Mouse (Mus musculus) frontal cortex, postnatal 36 days (tissue): ENCODE data around the gene Sned1.
"Not testable (repeated sequence)": the region's sequence is repeated elsewhere in the genome, so short reads cannot be mapped to it uniquely, and the experiment has no call there.

Source experiments
- DNase-seq, 2 experiments: peaks; one replicate each; pipeline ENCODE4 v3.0.0; 2022; ENCODE audit warnings: low spot score in 2 of 2

Gene Sned1

DNA sequence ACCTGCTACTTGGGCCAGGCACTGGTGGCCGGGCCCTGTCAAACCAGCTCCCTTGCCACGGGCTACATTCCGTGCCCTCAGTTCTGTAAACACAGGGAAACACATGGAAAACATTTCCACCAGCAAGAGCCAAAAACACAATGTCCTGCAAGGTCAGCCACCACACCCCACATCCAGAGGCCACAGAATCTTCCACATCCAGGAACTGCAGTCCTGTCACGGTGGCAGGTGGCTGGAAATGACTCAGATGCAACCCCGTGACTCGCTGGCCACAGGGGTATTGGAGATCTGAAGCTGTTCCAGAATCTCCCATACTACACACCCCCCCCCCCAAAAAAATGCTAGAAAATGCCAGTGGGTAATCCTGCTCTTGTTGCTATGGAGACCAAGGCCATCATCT lies 6.4 kb upstream of the Sned1 start:
- DNase-seq = no peak

DNA sequence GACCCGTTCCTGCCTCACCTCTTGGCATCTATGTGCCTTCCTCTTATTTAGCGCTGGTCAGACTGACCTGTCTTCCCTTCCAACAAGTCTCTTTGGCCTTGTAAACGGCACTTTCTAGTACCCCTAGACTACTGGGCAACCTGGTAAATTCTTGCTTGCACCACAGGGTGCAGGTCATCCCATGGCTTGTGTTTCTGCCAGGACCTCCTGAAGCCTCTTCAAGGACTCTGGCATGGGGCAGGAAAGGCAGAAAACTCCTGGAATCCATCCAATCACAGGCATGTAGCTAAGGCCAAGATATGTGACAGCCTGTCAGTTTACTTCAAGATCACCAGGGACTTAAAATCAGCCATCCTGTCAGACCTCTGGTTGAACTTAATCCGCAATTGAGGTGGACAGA lies 6.0 kb upstream of the Sned1 start:
- no peak for DNase-seq

DNA sequence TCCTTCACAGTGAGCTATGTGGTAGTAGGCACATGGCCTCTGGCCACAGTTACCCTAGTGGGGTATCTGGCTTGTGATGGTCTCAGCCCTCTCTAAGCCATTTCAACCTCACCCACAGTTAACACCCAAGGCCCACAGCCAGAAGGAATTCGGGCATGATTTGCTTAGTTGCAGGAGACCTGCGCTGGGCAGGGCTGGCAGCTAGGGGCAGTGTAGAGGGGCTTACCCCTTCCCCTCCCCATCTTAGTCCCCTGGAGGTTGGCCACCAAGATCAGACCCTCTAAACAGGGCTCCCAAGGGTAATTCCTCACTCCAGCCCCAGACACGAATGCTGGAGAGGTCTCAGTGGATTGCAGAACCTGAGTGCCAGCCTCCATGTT lies 894 bp downstream of the Sned1 start:
- DNase-seq = no peak

DNA sequence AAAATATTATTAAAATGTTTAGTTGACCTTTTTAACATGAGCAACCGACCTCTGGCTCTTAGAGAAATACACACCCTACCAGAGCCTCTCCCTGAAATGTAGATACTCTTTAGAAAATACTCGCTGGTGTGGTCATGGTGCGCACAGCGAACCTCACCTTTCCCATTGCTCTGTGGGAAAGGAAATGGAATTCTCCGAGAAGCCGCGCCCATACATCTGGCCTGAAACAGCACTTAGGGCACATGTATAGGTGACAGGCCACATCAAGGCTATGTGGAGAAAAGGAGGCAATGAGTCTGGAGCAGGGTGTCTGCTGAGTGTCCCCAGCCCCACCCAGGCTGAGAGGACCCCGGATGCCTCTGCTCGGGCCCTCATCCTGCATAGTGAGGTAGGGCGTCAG lies 2.0 kb downstream of the Sned1 start:
- no peak for DNase-seq

DNA sequence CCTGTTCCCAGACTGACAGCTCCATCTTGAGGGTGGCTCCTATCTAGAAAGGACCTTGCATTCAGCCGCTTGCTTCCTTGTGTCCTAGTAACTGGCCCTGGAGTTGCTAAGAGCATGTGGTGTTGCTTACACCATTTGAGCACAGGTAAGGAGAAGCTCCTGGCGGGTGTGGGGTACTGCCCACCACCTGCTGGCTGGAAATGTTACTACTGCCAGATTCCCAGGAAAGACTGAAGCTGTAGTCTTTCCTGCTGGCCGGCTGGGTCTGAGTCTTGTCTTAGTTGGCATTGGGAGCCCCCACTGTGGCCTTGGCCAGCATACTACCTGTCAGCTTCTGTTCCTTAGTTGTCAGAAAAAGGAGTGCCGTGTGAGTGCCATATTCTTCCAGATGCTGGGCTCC lies 2.6 kb downstream of the Sned1 start:
- no peak for DNase-seq

DNA sequence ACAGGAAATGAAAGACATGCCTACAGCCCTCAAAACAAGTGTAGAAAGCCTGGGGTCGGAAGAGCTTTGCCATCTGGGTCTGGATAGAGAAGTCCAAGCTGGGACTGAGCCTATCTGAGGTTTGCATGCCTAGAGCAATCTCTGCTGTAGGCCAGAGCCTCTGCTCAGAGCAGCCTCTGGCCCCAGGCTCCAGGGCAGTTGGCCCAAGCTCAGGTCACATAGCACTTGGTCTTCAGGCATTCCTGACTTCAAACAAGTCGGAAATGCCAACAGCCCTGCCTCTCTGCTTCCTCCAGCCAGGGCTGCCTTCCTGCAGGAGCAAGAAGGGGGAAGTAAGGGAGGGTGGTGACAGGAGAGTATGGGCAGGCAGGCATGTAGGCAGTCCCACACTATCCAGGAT lies 10.3 kb downstream of the Sned1 start:
- DNase-seq = no peak

DNA sequence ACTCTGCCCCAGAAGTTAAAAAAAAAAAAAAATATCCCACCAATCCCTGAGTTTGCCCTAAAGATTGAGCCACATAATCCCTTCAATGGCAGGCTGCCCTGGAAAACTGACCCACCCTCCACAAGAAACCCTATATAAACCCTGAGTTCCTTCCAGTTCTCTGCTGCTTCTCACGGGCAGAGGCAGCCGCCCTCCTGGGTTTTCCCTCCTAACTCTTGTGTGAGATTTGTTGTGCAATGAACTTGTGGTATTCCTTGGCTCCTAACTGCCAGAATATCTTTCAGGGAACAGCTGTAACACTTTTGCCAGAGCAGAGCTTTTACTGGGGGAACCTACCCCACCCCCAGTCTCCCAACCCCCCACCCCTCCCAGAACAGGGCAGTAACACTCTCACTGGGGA lies 16.9 kb downstream of the Sned1 start:
- no peak for DNase-seq

DNA sequence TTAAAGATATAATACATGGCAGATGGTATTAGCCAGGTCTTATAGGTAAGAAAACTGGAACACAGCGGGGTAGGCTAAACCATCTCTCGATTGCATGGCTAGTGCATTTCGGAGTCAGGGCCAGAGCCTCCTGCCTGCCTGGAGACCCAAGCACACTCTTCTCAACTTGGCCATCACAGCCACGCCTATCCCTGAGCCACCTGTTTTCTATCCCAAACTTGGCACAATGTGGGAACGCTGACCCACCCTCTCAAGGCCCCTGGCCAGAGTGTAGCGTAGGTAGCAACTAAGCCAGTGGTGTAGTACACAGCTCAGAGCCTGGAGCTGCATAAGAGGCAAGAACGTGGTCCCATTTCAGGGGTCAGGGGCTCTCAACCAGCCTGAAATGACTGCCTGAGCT lies 20.1 kb downstream of the Sned1 start:
- no peak for DNase-seq

DNA sequence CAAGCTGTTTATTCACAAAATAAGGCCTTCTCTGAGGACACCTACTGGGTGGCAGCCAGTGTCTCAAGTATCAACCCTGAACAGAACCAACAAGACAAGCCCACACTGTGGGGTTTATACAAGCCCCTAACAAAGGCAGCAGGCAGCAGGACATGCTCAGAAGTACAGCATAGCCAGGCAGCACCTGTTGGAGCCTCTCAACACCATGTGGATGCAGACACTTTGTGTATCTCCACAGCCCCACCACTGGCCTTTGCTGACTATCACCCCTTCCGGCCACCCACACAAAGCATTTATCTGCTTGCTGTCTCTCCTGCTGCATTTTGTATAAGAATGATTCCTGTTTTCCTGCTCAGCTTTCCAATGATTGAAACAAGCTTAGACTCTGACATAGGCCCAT lies 21.9 kb downstream of the Sned1 start:
- no peak for DNase-seq

DNA sequence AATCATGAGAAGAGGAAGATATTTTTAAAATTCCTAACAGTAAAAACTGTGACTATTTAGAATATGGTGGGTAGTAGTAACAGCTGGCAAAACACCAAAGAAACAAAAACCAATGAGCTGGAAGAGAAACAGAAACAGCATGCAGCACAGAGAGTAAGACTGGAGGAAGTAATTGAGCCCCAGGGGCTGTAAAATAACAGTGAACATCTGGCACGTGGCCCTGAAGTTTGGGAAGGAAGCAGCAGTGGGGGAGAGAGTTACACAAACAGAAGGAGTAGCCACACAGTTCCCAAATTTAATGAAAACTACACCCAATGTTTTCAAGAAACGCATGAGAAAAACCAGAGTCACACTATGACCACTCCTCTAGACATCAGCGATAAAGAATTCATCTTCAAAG lies 31.6 kb downstream of the Sned1 start:
- no peak for DNase-seq

DNA sequence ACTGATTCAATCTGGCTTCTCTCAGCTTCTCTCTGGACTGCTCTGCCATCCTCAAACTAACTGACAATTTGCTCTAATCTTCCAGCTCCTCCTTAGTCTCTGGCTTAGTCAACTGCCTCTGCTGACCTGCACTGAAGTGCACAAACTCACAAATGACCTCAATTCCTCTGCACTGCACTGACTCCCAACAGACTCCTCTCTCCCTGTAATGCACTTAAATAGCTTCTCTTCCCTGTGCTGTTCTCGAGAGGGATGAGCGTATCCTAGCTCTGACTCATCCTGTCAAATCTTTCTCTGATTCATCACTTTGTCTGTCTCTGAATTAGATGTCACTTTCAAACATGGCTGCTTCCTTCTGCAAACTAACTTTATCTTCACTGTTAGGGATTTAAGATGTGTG lies 32.6 kb downstream of the Sned1 start:
- no peak for DNase-seq

DNA sequence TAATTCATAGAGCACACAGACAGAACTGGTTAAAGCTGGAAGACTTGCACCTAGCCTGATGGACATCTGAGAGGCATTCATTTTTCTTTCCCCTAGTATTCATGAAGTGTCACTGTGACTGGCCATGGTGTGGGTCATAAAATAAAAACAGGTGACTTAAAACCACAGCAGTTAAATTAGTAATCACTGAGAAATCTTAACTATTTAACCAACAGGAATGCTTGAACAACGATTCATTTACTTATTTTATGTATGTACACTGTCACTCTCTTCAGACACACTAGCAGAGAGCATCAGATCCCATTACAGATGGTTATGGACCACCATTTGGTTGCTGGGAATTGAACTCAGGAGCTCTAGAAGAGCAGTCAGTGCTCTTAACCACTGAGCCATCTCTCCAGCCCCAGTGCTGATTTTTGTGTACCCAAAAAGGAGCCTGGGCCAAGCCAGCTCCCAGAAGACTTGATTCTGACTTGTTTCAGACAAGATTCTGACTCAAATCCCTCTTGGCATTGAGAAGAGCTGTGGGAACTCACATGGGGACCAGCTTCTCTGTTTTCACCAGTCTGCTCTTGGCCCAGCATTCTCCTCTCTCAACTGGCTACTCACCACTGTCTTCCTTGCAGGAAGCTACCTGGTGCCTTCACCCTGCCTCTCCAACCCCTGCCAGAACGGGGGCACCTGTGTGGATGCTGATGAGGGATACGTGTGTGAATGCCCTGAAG lies 35.0 kb downstream of the Sned1 start:
- DNase-seq = no peak

DNA sequence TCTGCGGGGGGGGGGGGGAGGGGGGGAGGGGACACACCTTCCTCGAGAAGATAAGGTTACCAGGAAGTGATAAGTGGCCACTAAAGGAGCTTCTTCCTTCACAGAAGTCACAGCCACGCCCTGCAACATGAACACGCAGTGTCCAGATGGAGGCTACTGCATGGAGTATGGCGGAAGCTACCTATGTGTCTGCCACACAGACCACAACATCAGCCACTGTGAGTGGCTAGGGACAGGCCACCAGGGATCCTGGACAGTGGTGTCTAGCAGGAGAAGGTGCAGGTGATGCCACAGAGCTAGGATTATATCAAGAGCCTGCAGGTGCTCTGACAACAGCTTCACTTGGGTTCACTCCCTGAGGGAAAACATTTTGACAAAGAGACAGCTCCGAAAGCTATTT lies 36.1 kb downstream of the Sned1 start:
- DNase-seq = no peak

DNA sequence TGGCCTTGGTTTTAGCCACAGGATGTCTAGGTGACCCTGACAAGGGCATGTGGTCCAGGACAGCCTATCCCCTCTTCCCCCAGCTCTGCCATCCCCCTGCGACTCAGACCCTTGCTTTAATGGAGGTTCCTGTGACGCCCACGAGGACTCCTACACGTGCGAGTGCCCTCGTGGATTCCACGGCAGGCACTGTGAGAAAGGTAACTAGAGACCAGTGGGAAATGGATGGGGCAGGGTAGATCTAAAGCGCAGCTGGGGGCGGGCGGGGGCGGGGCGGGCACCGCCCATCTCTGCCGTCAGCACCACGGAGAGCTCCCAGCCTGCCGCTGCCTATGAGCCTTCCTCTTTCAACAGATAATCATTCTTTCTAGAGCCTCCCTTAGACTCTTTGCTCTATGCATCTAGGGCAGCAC lies 36.8 kb downstream of the Sned1 start:
- peak in 1 of 2 experiments; percentile 2 for DNase-seq

DNA sequence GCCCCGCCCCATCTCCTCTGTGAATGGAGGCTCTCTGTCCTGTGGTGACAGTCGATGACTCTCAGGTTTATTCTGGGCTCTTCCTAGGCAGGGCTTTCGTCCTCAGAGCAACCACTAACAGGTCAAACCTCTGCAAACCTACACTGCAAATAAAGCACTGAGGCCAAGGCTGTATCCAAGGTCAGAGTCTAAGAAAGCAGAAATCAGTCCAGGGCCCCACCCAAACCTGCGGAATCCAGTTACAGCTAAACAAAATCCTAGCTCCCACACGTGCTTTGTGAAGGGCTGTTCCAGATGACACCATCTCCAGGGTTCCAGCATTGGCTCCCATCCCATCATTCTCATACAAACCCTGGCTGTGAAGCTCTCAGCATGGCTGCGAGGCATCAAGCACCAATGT lies 39.9 kb downstream of the Sned1 start:
- no peak for DNase-seq

DNA sequence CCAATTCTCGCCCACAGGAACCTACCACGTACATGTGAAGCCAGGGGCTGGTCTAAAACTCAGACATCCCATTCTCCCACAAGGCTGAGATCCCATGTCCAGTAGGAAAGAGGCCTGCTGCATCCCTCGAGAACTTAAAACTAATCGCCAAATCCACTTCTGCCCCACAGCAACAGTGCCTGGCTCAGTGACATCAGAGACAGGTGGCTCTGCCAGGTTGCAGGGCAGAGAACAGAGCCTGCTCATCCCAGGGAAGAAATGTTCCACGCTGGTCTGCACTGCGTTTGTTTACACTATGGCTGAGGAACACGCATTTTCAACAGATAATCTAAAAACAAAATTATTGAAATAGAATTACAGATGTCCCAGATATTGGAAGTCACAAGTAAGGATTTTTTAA lies 41.4 kb downstream of the Sned1 start:
- no peak for DNase-seq

DNA sequence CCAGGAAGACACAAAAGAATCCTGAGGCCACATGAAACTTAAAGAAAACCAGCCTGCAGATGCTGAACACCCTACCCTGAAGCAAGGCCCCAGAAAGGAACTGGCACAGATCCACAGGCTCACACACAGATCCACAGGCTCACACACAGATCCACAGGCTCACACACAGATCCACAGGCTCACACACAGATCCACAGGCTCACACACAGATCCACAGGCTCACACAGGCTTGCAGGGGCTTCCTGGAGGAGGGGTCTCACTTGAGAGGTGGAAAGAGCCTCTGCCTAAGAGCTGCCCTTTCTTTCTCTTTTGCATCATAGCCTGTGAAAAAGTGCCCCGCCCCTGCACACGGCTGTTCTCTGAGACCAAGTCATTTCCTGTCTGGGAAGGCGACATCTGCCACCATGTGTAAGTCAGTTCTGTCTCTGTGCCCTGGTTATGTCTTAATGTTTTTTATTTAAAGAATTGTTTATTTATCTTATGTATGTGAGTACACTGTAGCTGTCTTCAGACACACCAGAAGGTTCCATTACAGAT lies 54.1 kb downstream of the Sned1 start:
- DNase-seq = no peak

DNA sequence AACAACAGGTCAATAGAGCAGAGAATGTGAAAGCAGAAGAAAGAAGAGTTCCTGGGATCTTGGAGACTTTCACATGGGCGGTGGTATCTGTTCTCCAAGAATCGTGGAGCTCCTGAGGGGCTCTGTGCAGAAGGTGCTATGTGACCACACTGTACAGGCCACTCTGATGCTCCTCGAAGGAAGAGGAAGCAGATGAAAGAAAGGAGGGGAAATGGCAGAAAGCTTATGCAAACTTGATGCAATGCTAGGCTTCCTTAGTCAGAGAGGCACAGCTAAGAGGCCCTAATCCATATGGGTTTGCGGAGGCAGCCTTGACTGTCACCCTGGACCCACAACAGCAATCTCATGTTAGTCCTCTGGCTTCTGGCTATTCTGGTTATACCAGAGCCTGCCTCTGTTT lies 55.3 kb downstream of the Sned1 start:
- no peak for DNase-seq

DNA sequence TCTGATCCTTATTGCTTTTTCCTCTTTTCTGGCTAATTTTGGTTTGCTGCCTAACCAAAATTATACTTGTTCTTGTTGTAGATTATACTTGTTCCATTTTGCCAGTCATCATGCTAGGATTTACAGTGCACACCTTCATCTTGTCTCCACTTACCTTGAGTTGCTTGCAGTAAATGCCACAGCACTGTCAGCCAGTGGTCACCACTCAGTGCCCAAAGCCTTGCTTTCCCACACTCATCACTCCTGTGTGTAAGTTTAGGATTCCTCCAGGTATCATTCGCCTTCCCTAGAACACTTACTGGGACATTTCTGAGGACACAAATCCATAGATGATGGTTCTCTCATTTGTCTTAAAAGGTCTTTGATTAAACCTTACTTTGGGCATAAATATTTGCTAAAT lies 56.0 kb downstream of the Sned1 start:
- no peak for DNase-seq

DNA sequence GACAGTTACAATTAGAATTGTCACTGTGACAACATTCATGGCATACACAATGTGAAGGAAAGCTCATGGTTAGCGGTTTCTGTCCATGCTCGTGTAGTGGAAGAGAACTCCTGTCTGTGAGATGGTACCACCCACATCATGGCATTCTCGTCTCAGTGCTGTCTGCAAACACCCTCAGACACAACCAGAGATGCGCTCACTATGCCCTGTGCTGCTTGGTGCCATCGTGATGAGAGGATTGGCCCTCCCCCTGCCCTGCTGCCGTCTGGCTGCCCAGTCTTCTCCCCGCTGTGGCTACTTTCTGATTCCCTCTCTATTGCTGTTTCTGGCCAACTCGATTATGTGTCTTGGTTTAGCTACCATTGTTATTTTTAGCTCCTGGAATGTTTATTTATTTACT lies 56.4 kb downstream of the Sned1 start:
- no peak for DNase-seq

DNA sequence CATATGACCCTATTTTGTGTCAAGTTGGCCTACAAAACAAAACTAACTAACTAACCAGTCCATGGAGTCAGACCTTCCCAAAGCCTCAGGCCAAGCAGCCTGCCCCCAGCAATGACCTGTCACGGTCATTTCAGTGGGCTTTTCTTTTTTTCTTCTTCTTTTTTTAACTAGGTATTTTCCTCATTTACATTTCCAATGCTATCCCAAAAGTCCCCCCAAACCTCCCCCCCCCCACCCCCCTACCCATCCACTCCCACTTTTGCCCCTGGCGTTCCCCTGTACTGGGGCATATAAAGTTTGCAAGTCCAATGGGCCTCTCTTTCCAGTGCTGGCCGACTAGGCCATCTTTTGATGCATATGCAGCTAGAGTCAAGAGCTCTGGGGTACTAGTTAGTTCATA lies 58.9 kb downstream of the Sned1 start:
- not testable (repeated sequence) for DNase-seq

DNA sequence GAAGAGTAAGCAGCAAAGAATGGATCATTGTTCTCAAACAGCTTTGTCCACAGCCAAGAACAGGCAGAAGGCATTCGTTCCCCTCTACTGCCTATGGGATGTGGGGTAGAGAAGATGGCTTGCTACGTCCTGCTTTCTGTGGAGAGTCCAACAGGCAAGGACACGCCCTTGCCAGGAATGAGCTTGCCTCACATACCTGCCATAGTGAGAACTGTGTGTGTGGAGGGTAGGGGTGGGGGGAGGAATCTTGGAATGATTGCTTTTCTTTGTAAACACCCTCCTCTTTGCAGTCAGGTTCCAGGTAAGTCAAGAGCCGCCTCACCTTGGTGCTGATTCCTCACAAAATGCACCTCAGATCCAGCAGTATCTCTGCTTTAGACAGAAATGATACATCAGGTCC lies 64.2 kb downstream of the Sned1 start:
- DNase-seq = no peak

DNA sequence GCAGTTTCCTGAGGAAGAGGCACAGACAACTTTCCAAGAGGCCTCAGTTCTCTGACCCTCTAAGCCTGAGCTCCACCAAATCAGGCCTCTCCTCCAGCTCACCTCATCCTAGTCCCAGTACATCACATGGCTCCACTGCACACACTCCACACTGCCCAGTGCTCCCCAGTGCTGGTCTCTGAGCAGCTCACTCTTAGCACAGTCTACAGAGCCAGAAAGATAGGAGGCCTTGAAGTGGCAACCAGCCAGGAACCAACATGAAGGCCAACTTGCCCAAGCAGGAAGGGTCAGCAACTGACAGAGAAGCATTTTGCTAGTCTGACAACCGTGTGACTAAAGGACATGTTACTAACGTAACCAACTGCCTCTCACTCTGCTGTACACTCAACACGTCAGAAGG lies 64.9 kb downstream of the Sned1 start:
- no peak for DNase-seq
